Mouse (Mus musculus): ENCODE measurements at regions not wholly inside any gene's neighbourhood (a gene's known extent, or its start where the extent isn't known, plus 50 kb on each side); places are given as distances from the start of the nearest gene placed in this dataset.
A peak's percentile ranks its signal among the peaks of the same experiment; 100 is the strongest.

DNA sequence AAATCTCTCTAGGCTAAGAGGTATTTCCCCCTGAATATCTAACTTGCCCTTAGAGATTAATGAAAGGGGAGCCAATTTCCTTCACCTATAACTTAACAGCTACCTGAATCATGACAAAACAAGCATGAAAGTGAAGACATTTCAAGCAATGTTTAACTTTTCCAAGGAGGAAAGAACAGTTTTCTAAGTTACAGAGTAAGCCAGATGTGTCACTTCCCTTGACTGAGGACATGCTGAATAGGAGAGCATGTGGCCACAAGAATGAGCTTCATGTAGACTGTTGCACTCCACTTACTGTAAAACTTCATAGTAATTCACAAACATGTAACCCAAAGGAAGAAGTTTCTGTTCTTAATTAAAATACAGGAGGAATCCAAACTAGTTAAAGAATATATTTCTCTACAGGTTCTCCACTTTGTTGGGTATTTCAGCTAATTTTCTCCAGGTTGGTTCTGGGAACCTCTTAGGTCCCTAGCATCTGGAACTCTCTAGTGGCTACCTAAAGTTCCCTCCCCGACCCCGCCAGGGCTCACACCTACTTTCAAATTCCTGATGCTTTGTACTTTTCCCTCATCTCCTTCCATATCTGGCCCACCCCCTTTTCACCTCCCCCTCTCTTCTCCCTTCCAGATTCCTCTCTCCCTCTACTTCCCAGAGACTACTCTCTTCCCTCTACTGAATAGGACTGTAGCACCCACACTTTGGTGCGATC is 142.0 kb upstream of the Tyrp1 start:
- DNase-seq = peak in 1 of 2 experiments; percentile 6

DNA sequence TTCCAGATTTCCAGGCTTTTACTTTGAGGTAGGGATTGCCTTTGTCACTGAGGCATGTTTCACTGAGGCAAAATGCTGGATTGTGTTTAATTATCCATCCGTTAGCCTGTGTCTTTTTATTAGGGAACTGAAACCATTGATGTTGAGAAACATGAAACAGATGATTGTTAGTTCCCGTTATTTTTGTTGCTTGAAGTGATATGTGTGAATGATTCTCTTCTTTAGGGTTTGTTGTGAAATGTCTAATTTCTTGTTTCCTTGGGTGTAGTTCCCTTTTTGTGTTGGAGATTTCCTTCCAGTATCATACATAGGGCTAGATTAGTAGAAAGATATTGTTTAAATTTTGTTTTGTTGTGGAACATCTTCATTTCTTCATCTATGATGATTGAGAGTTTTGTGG is 121.2 kb upstream of the Tyrp1 start:
- no peak for DNase-seq

DNA sequence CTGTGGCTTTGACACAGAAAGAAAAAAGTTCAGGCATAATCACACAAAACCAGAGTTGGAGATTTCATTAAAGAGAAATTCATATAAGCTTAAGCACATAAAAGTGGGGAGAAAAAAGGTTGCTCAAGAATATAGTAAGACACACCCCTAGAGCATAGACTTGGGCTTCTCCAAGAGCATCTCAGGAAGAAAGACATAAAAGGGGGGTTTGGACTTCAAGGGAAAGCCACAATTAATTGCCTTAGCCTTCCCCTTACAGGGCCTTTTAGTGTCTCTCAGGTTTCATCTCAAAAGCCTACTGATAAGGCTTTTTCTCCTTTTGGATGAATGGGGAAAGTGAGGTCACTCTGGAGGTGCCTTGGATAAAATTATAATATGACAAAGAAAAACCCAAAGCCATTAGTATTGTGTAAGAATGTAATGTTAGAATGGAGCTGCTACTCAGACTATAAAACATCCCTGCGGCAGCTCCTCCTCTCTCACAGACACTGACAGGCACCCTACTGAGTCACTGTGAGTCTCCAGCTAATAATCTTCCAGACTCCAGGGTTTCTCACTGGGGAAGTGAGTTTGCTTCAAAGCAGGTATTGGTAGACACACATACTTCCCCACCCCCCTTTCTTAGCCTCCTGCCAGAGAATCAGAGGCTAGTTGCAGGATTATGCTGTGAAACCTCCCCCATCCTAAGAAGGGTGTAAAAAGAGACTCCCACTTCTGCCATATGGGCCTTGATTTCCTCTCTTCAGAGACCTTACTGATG is 88.8 kb upstream of the Tyrp1 start:
- no peak for DNase-seq

DNA sequence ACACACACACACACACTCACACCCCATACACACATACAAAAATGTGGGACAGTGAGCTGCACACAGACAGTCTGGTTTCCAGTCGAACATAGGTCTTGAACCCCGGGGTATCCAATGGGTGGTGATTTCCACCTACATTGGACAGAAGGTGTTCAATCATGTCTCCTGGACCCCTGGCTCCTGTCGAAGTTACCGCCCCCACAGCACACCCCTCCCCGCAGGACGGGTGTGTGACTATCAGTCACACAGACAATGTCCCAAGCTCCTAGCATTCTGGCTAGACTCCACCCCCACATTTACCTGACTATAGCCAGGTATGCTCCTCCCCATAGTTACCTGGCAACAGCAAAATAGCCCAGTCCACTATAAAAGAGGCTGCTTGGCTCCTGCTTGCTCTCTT is 81.7 kb upstream of the Tyrp1 start:
- DNase-seq = no peak

DNA sequence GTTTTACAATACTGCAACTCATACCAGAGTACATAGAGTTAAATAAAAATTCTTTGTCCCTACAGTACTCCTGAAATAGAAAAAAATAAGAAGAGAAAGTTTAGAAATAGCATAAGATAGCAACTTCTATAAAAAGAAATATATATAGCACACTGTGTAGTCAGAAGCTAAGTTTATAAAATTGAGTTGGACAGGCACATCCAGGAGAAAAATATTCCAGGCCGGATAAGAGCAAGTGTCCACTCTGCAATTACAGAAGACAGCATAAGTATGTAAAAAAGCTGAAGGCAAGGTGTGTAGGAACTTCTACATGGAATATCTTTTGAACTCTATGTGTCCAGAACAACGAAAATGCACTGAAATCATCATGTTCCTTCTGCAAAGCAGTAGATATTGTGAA is 77.8 kb upstream of the Tyrp1 start:
- no peak for DNase-seq

DNA sequence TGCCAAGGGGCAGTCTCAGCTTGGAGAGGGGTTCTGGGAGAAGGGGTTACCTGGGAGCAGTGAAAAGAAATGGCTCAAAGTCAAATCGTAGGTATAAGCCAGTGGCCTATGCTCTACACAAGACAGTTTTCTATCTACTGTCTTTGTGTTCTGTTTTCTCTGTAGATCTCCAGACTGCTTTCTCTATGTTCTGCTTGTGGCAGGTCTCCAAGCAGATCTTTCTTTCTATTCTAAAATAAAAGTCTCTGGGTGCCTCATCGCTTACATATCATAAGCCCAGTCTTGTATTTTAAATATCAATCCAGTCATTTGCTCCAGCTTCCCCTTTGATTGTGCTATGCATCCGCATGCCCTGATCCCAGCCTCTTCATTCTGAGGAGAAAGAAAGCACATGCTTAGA is 69.9 kb upstream of the Tyrp1 start:
- no peak for DNase-seq

DNA sequence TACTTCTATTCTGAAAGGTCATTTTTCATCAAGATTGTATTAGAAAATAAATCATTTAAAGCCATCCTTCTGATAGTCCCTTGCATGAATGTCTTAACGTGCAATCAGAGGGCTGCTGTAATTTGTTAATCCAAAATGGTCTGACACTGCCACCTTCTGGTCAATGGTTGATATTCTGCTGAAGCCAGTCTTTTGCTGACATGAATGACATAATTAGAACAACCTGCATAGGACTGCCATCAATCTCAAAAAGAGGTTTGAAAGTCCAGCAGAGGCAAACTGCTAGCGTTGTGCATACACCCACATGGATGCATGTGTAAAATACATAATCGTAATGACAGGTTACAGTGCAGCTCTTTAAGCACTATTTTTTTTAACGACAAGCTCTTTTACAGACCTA is 68.1 kb upstream of the Tyrp1 start:
- peak; percentile 56 to 62 for DNase-seq

DNA sequence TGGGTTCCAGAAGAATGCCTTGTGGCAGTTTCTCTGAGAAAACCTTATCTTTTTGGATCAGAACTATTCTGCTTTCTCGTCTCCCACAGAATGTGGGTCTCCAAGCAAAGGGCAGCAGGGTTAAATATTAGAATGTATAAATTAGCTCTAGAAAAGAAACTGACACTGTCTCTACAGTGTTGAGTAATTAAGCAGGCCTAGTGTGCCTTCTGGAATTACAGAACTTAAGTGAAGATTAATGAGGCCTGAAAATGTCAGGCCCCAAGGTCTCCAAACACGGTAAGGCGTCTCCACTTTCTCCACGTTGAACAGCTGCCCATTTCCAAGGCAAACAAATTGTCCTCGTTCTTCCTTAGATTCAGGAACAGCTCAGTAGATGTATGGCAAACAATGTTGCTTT is 66.5 kb upstream of the Tyrp1 start:
- no peak for DNase-seq

Data from kidney, postnatal 4 days (tissue).